Comparison of ENCODE assay signal across 7 mouse cellular contexts in genomic region chr9:58312944-58313359, GRCm38 (mm10). TPM values are rescaled to one million over a fixed set of nuclear protein-coding genes. Genes with fewer than 3 reads are reported as not detected.
DNase-seq lines count a peak whose midpoint lies in the region; ATAC-seq and TF ChIP-seq lines count a peak whose summit lies in the region.

Gene Loxl1, minus strand, starts transcription at chr9:58313186.

- DNase-seq in Muller cell, postnatal 12 days (ENCODE audit: inconsistent ontology term) = peak; percentile 93
- DNase-seq in adrenal gland, postnatal 14 days = peak; percentile 84
- DNase-seq in gastrocnemius, adult 18-20 months (ENCODE audit: low spot score) = peak; percentile 72
- peak; percentile 85 for DNase-seq in limb, embryonic 14.5 days (ENCODE audit: low spot score)
- no peak for DNase-seq in spleen, adult 18-20 months

- H3K9ac ChIP-seq in hindbrain, embryonic 12.5 days = peak within 1 kb of the TSS; percentile 54
- peak within 1 kb of the TSS; percentile 76 for H3K9ac ChIP-seq in limb, embryonic 14.5 days (ENCODE audit: low read depth, low read length, severe bottlenecking)
- H3K9ac ChIP-seq in midbrain, embryonic 16.5 days (ENCODE audit: low read depth, low read length) = peak within 1 kb of the TSS; percentile 59

- peaks cover 32% of the 10 kb centered on the region for H3K27me3 ChIP-seq in hindbrain, embryonic 12.5 days
- no peaks in the 10 kb centered on the region for H3K27me3 ChIP-seq in limb, embryonic 14.5 days (ENCODE audit: control insufficient read depth, insufficient read depth, low read length)
- peaks cover 16% of the 10 kb centered on the region for H3K27me3 ChIP-seq in midbrain, embryonic 16.5 days (ENCODE audit: control insufficient read depth, insufficient read depth, low read depth, low read length)

- peak; percentile 49 for ATAC-seq in hindbrain, embryonic 12.5 days (ENCODE audit: low FRiP score)
- ATAC-seq in limb, embryonic 14.5 days (ENCODE audit: low FRiP score, low read depth) = peak; percentile 72
- peak; percentile 34; the same call in 1 of the 2 replicates for ATAC-seq in midbrain, embryonic 16.5 days

- H3K4me2 ChIP-seq in hindbrain, embryonic 12.5 days (replicated peaks) = peak within 1 kb of the TSS; percentile 72
- H3K4me2 ChIP-seq in limb, embryonic 14.5 days (replicated peaks; ENCODE audit: low read depth, low read length, severe bottlenecking) = peak within 1 kb of the TSS; percentile 94
- peak within 1 kb of the TSS; percentile 59 for H3K4me2 ChIP-seq in midbrain, embryonic 16.5 days (ENCODE audit: low read length)

- under 1% methylated on average over 21 of the region's 21 CpGs for WGBS in hindbrain, embryonic 12.5 days
- under 1% methylated on average over 21 of the region's 21 CpGs for WGBS in limb, embryonic 14.5 days
- WGBS in midbrain, embryonic 16.5 days = 1% methylated on average over 21 of the region's 21 CpGs

- H3K9me3 ChIP-seq in hindbrain, embryonic 12.5 days (replicated peaks) = no peaks in the 10 kb centered on the region; the same call in 1 of the 2 replicates
- H3K9me3 ChIP-seq in limb, embryonic 14.5 days (ENCODE audit: control insufficient read depth, low read length) = no peaks in the 10 kb centered on the region
- H3K9me3 ChIP-seq in midbrain, embryonic 16.5 days (replicated peaks; ENCODE audit: control insufficient read depth, low read length, poor library complexity, severe bottlenecking) = no peaks in the 10 kb centered on the region

- H3K4me3 ChIP-seq in hindbrain, embryonic 12.5 days = peak within 1 kb of the TSS; percentile 43
- peak within 1 kb of the TSS; percentile 60 for H3K4me3 ChIP-seq in limb, embryonic 14.5 days (replicated peaks; ENCODE audit: low read length)
- H3K4me3 ChIP-seq in midbrain, embryonic 16.5 days (ENCODE audit: low read depth, low read length) = peak within 1 kb of the TSS; percentile 37

- H3K4me1 ChIP-seq in hindbrain, embryonic 12.5 days = peaks cover 57% of the 10 kb centered on the region
- peaks cover 82% of the 10 kb centered on the region for H3K4me1 ChIP-seq in limb, embryonic 14.5 days (ENCODE audit: control insufficient read depth, insufficient read depth, low read length)
- peaks cover 10% of the 10 kb centered on the region for H3K4me1 ChIP-seq in midbrain, embryonic 16.5 days (ENCODE audit: control insufficient read depth, insufficient read depth, low read length)

- peak within 1 kb of the TSS; percentile 60 for H3K27ac ChIP-seq in hindbrain, embryonic 12.5 days
- H3K27ac ChIP-seq in limb, embryonic 14.5 days (replicated peaks; ENCODE audit: low read depth, low read length) = peak within 1 kb of the TSS; percentile 91
- H3K27ac ChIP-seq in midbrain, embryonic 16.5 days (ENCODE audit: low read length) = no peak within 1 kb of the TSS

- peak; percentile 85; the same call in 1 of the 2 replicates for TF ChIP-seq POLR2A in limb, embryonic 14.5 days (IDR thresholded peaks at IDR 0.05; ENCODE audit: borderline replicate concordance, extremely low read depth, insufficient read depth, insufficient read length)

- no peaks in the 10 kb centered on the region for H3K36me3 ChIP-seq in hindbrain, embryonic 12.5 days
- H3K36me3 ChIP-seq in limb, embryonic 14.5 days (ENCODE audit: control insufficient read depth, insufficient read depth, low read length) = no peaks in the 10 kb centered on the region
- H3K36me3 ChIP-seq in midbrain, embryonic 16.5 days (ENCODE audit: control insufficient read depth, insufficient read depth, low read length) = no peaks in the 10 kb centered on the region

RNA-seq across cellular contexts. Expression of gene Loxl1, which starts in this region (rescaled TPM):
- 29.8 and 32.9 TPM in 2 replicates for total RNA-seq in adrenal gland, postnatal 14 days (2021)
- total RNA-seq in gastrocnemius, adult 18-20 months (2021) = 10 to 100 TPM; 12.3 to 14.1 TPM
- polyA plus RNA-seq in hindbrain, embryonic 12.5 days (2016; fragmentation: Nextera tagmentation; extraction: Ambion mirVana) = 19.2 and 23.8 TPM in 2 replicates
- 86.6 and 125 TPM in 2 replicates for polyA plus RNA-seq in limb, embryonic 14.5 days (2012; rRNA removed)
- 80.7 and 88.4 TPM in 2 replicates for polyA plus RNA-seq in limb, embryonic 14.5 days (2014; fragmentation: Nextera tagmentation; extraction: Ambion mirVana)
- polyA plus RNA-seq in midbrain, embryonic 16.5 days (2015; fragmentation: Nextera tagmentation; extraction: Ambion mirVana) = 4.8 and 5.1 TPM in 2 replicates

Comparison
In these comparisons a context has a peak if more than half of its experiments do, and no peak if none do; other contexts are left out.
1. DNase-seq: peak in Muller cell, postnatal 12 days (single experiment), adrenal gland, postnatal 14 days (single experiment), gastrocnemius, adult 18-20 months (single experiment) and limb, embryonic 14.5 days (single experiment); none in spleen, adult 18-20 months (0 of 2).
2. Peak in every context shown above with its lines, with median percentiles within 50 percentile points of each other: ATAC-seq, H3K4me2 ChIP-seq, H3K4me3 ChIP-seq and H3K9ac ChIP-seq.